Mouse (Mus musculus) E14TG2a.4 (cell line): ENCODE results near the gene Foxn3.

Experiments used
- CTCF ChIP-seq: conservative IDR thresholded peaks from 2 replicates; pipeline ENCODE4 v1.5.1; 2014; ENCODE audit warnings: low read length
- NANOG ChIP-seq: IDR thresholded peaks from 2 replicates; pipeline ENCODE4 v1.6.1; 2014; ENCODE audit warnings: borderline replicate concordance, low read length, mixed read lengths
- POU5F1 ChIP-seq: IDR thresholded peaks from 2 replicates; pipeline ENCODE4 v1.6.1; 2014; ENCODE audit warnings: low read length, borderline replicate concordance

GRCm38 (mm10) chr12:99450076-99450475, 113.3 kb downstream of the Foxn3 start:
- TF ChIP-seq CTCF (no peak), NANOG (no peak), POU5F1 (no peak)
